Mouse (Mus musculus) forebrain, embryonic 11.5 days (tissue): Measurements from ENCODE around the gene Shisa6. TPM values are rescaled to one million over a fixed set of nuclear protein-coding genes. Genes with fewer than 3 reads are reported as not detected.

Experiments used
- ATAC-seq: fragments of 200-750 bp; cut with Nextera tagmentation; replicated peaks from 2 replicates; pipeline ENCODE4 v1.8.0; 2017; ENCODE audit warnings: moderate TSS enrichment; ENCODE audit not compliant: low FRiP score
- DNase-seq: peaks from one replicate; pipeline ENCODE4 v3.0.0-alpha.2; 2017; ENCODE audit warnings: low spot score
- H3K27ac ChIP-seq: fragments of 300-500 bp; sonication (generic); 2 replicates; pipeline ENCODE4 v1.5.1; 2014; ENCODE audit warnings: low read depth, low read length
- H3K27me3 ChIP-seq: fragments of 300-500 bp; sonication (generic); 2 replicates; pipeline ENCODE4 v1.6.1; 2014; ENCODE audit warnings: mild to moderate bottlenecking, low read length, mixed read lengths; ENCODE audit not compliant: control insufficient read depth, insufficient read depth
- H3K36me3 ChIP-seq: fragments of 300-500 bp; sonication (generic); 2 replicates; pipeline ENCODE4 v1.6.1; 2014; ENCODE audit warnings: mild to moderate bottlenecking, low read length, moderate library complexity, mixed read lengths; ENCODE audit not compliant: control insufficient read depth, insufficient read depth
- H3K4me1 ChIP-seq: fragments of 300-500 bp; sonication (generic); replicated peaks from 2 replicates; pipeline ENCODE4 v1.6.1; 2014; ENCODE audit warnings: low read length, mixed read lengths; ENCODE audit not compliant: control insufficient read depth, insufficient read depth
- H3K4me2 ChIP-seq: fragments of 300-500 bp; sonication (generic); 2 replicates; pipeline ENCODE4 v1.6.1; 2014; ENCODE audit warnings: low read depth, mild to moderate bottlenecking, low read length, moderate library complexity, mixed read lengths; ENCODE audit not compliant: severe bottlenecking
- H3K4me3 ChIP-seq: fragments of 300-500 bp; sonication (generic); 2 replicates; pipeline ENCODE4 v1.5.1; 2014; ENCODE audit warnings: low read depth, low read length
- H3K9ac ChIP-seq: fragments of 300-500 bp; sonication (generic); 2 replicates; pipeline ENCODE4 v1.6.1; 2014; ENCODE audit warnings: low read length
- H3K9me3 ChIP-seq: fragments of 300-500 bp; sonication (generic); 2 replicates; pipeline ENCODE4 v1.6.1; 2016; ENCODE audit warnings: low read length, mixed read lengths; ENCODE audit not compliant: control insufficient read depth
- WGBS: fragments of 180-500 bp; shearing (Covaris S2); extraction: QIAGEN DNeasy Blood & Tissue Kit; methylation state at CpG from one replicate; pipeline ENCODE4 v1.1.7; 2014; 5-methylcytosine and 5-hydroxymethylcytosine counted together
- polyA plus RNA-seq: library from polyadenylated mRNA; unstranded; fragments of >200 nt; fragmentation: Nextera tagmentation; extraction: Ambion mirVana; gene quantifications from 2 replicates; pipeline ENCODE4 v1.2.1, GENCODE M21; 2014

Shisa6 gene
- polyA plus RNA-seq, 1 experiment from 2014 or later = 0.56 TPM

GRCm38 (mm10) chr11:66534291-66534690 lies 8.5 kb upstream of the Shisa6 start:
- Histone ChIP-seq H3K36me3 (no peaks in the 10 kb centered on the region), H3K9ac (no peak overlapping the region), H3K27ac (no peak overlapping the region), H3K4me1 (no peaks in the 10 kb centered on the region), H3K9me3 (no peaks in the 10 kb centered on the region), H3K4me3 (no peak overlapping the region), H3K4me2 (no peak overlapping the region), H3K27me3 (no peaks in the 10 kb centered on the region)
- DNase-seq (no peak), ATAC-seq (no peak)
- 52% methylated on average over 4 of the region's 4 CpGs for WGBS

- DNase-seq (no peak), ATAC-seq (no peak)
- H3K27me3 ChIP-seq = peaks cover 41% of the 10 kb centered on the region
- H3K9me3 ChIP-seq = no peaks in the 10 kb centered on the region
- H3K4me2 ChIP-seq = no peak overlapping the region
- no peak overlapping the region for H3K4me3 ChIP-seq
- no peak overlapping the region for H3K9ac ChIP-seq
- no peak overlapping the region for H3K27ac ChIP-seq
- H3K36me3 ChIP-seq = no peaks in the 10 kb centered on the region
- H3K4me1 ChIP-seq = peaks cover 4% of the 10 kb centered on the region; the same call in 1 of the 2 replicates
Observed at GRCm38 (mm10) chr11:66528146-66528545, 2.4 kb upstream of the Shisa6 start.

- Histone ChIP-seq H3K4me1 (peaks cover 4% of the 10 kb centered on the region; the same call in 1 of the 2 replicates), H3K9ac (no peak overlapping the region), H3K36me3 (no peaks in the 10 kb centered on the region), H3K9me3 (no peaks in the 10 kb centered on the region), H3K27ac (no peak overlapping the region), H3K4me3 (no peak overlapping the region), H3K27me3 (peaks cover 41% of the 10 kb centered on the region), H3K4me2 (no peak overlapping the region; the same call in 1 of the 2 replicates)
- DNase-seq = peak; percentile 54
- WGBS = 2% methylated on average over 5 of the region's 5 CpGs
- ATAC-seq = no peak
Observed at GRCm38 (mm10) chr11:66527343-66527742, 1.6 kb upstream of the Shisa6 start.

- H3K9ac ChIP-seq = peak overlapping the region; percentile 55
- 7% methylated on average over 5 of the region's 5 CpGs for WGBS
- H3K27me3 ChIP-seq = peaks cover 41% of the 10 kb centered on the region
Observed at GRCm38 (mm10) chr11:66526981-66527320, 1.2 kb upstream of the Shisa6 start.

GRCm38 (mm10) chr11:66526046-66526980 lies 549 bp upstream of the Shisa6 start:
- Histone ChIP-seq H3K27ac (no peak overlapping the region), H3K27me3 (peaks cover 41% of the 10 kb centered on the region), H3K4me1 (peaks cover 4% of the 10 kb centered on the region; the same call in 1 of the 2 replicates), H3K36me3 (no peaks in the 10 kb centered on the region), H3K4me3 (peak overlapping the region; percentile 59), H3K9ac (peak overlapping the region; percentile 55), H3K9me3 (no peaks in the 10 kb centered on the region), H3K4me2 (peak overlapping the region; percentile 90)
- DNase-seq (peak; percentile 78), ATAC-seq (peak; percentile 80)
- under 1% methylated on average over 54 of the region's 126 CpGs for WGBS

More at GRCm38 (mm10) chr11:66526981-66527320, 1.2 kb upstream of the Shisa6 start:
- Histone ChIP-seq H3K4me2 (peak overlapping the region; percentile 90), H3K4me1 (peaks cover 4% of the 10 kb centered on the region; the same call in 1 of the 2 replicates), H3K36me3 (no peaks in the 10 kb centered on the region), H3K27ac (no peak overlapping the region), H3K9me3 (no peaks in the 10 kb centered on the region), H3K4me3 (peak overlapping the region; percentile 59)
- no peak for DNase-seq
- peak; percentile 35; the same call in 1 of the 2 replicates for ATAC-seq

GRCm38 (mm10) chr11:66524251-66524650 lies 1.5 kb downstream of the Shisa6 start:
- ATAC-seq = no peak
- Histone ChIP-seq H3K27ac (no peak overlapping the region), H3K36me3 (no peaks in the 10 kb centered on the region), H3K4me3 (no peak overlapping the region), H3K4me1 (peaks cover 4% of the 10 kb centered on the region; the same call in 1 of the 2 replicates), H3K9ac (no peak overlapping the region), H3K9me3 (no peaks in the 10 kb centered on the region), H3K4me2 (no peak overlapping the region), H3K27me3 (peaks cover 41% of the 10 kb centered on the region)
- no peak for DNase-seq
- WGBS = 55% methylated on average over 4 of the region's 4 CpGs

- Histone ChIP-seq H3K4me1 (0 out of 2 replicates have a peak, but pooled peaks cover 4% of the 10 kb centered on the region), H3K9ac (no peak overlapping the region), H3K4me3 (no peak overlapping the region), H3K27me3 (peaks cover 37% of the 10 kb centered on the region), H3K36me3 (no peaks in the 10 kb centered on the region), H3K27ac (no peak overlapping the region), H3K4me2 (no peak overlapping the region), H3K9me3 (no peaks in the 10 kb centered on the region)
- DNase-seq (no peak), ATAC-seq (no peak)
- 88% methylated on average over 4 of the region's 4 CpGs for WGBS
Observed at GRCm38 (mm10) chr11:66522376-66522775, 3.4 kb downstream of the Shisa6 start.

GRCm38 (mm10) chr11:66519386-66519785 lies 6.4 kb downstream of the Shisa6 start:
- no peak overlapping the region for H3K9ac ChIP-seq
- H3K4me1 ChIP-seq = no peaks in the 10 kb centered on the region
- no peak overlapping the region for H3K4me3 ChIP-seq
- no peak overlapping the region for H3K27ac ChIP-seq
- H3K4me2 ChIP-seq = no peak overlapping the region
- DNase-seq (no peak), ATAC-seq (no peak)
- no peaks in the 10 kb centered on the region for H3K9me3 ChIP-seq
- H3K27me3 ChIP-seq = peaks cover 12% of the 10 kb centered on the region
- no peaks in the 10 kb centered on the region for H3K36me3 ChIP-seq
- 90% methylated on average over 6 of the region's 6 CpGs for WGBS
